Mouse (Mus musculus) liver, embryonic 15.5 days (tissue): ENCODE measurements around the gene Marf1. TPM values are rescaled to one million over a fixed set of nuclear protein-coding genes. Genes with fewer than 3 reads are reported as not detected.

Source experiments
- ATAC-seq: fragments of 200-750 bp; cut with Nextera tagmentation; 2 replicates; pipeline ENCODE4 v1.8.0; 2017; ENCODE audit warnings: moderate number of reproducible peaks, mild to moderate bottlenecking, moderate library complexity; ENCODE audit not compliant: insufficient read depth
- H3K27ac ChIP-seq: fragments of 300-500 bp; sonication (generic); replicated peaks from 2 replicates; pipeline ENCODE4 v1.5.1; 2015; ENCODE audit warnings: mild to moderate bottlenecking, inconsistent platforms
- H3K27me3 ChIP-seq: fragments of 300-500 bp; sonication (generic); 2 replicates; pipeline ENCODE4 v1.6.1; 2015; ENCODE audit warnings: mild to moderate bottlenecking, inconsistent platforms
- H3K36me3 ChIP-seq: fragments of 300-500 bp; sonication (generic); replicated peaks from 2 replicates; pipeline ENCODE4 v1.6.1; 2015; ENCODE audit warnings: moderate library complexity, mild to moderate bottlenecking, inconsistent platforms
- H3K4me1 ChIP-seq: fragments of 300-500 bp; sonication (generic); replicated peaks from 2 replicates; pipeline ENCODE4 v1.6.1; 2015; ENCODE audit warnings: inconsistent platforms
- H3K4me2 ChIP-seq: fragments of 300-500 bp; sonication (generic); 2 replicates; pipeline ENCODE4 v1.6.1; 2015; ENCODE audit warnings: moderate library complexity, mild to moderate bottlenecking, inconsistent platforms
- H3K4me3 ChIP-seq: fragments of 300-500 bp; sonication (generic); replicated peaks from 2 replicates; pipeline ENCODE4 v1.5.1; 2015; ENCODE audit warnings: mild to moderate bottlenecking, inconsistent platforms
- H3K9ac ChIP-seq: fragments of 300-500 bp; sonication (generic); 2 replicates; pipeline ENCODE4 v1.6.1; 2015; ENCODE audit warnings: moderate library complexity, mild to moderate bottlenecking, inconsistent platforms
- H3K9me3 ChIP-seq: fragments of 300-500 bp; sonication (generic); replicated peaks from 2 replicates; pipeline ENCODE4 v1.6.1; 2016; ENCODE audit warnings: inconsistent platforms
- WGBS: fragments of 180-500 bp; shearing (Covaris S2); methylation state at CpG from one replicate; pipeline ENCODE4 v1.1.7; 2015; ENCODE audit warnings: mixed read lengths; ENCODE audit not compliant: insufficient replicate concordance; 5-methylcytosine and 5-hydroxymethylcytosine counted together
- polyA plus RNA-seq: library from polyadenylated mRNA; unstranded; fragments of >200 nt; fragmentation: Nextera tagmentation; extraction: Ambion mirVana; gene quantifications from 2 replicates; pipeline ENCODE4 v1.2.1, GENCODE M21; 2015

The Marf1 gene
- polyA plus RNA-seq, 1 experiment from 2014 or later = 5.5 TPM

DNA sequence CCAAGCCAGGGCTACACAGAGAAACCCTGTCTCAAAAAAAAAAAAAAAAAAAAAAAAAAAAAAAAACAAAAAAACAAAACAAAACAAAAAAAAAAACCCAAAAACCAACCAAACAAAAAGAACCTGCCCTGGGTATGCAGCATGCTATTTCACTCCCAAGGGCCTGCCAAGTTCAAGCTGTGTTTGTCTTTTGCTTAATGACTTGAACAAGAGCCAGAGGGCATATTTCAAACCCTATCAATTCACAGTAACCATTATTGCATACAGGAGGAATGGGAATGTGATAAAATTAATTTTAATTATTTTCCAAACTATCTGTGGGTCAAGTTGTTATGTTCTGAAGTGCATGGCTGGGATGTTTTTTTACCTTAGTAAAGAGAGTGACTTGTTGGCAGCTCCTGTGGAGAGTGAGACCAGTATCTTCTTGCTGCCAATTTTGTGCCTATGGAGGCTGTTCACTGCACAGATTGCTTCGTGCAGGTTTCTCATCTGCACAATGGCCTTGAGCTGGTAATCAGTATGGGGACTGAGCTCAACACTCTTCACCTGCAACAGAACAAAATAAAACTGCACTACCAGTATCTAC lies 25.1 kb downstream of the Marf1 start:
- Histone ChIP-seq H3K36me3 (peaks cover 91% of the 10 kb centered on the region), H3K27me3 (no peaks in the 10 kb centered on the region), H3K4me2 (no peak overlapping the region), H3K9ac (no peak overlapping the region), H3K9me3 (no peaks in the 10 kb centered on the region), H3K4me3 (no peak overlapping the region), H3K4me1 (no peaks in the 10 kb centered on the region), H3K27ac (no peak overlapping the region)
- WGBS = 79% methylated on average over 1 of the region's 1 CpGs
- ATAC-seq = no peak

GRCm38 (mm10) chr16:14135014-14135413 lies 28.1 kb downstream of the Marf1 start:
- H3K9me3 ChIP-seq = no peaks in the 10 kb centered on the region
- H3K27me3 ChIP-seq = no peaks in the 10 kb centered on the region
- no peak overlapping the region for H3K4me2 ChIP-seq
- H3K4me1 ChIP-seq = no peaks in the 10 kb centered on the region
- H3K9ac ChIP-seq = no peak overlapping the region
- no peak overlapping the region for H3K4me3 ChIP-seq
- ATAC-seq = no peak
- no peak overlapping the region for H3K27ac ChIP-seq
- peaks cover 93% of the 10 kb centered on the region for H3K36me3 ChIP-seq
- WGBS = 36% methylated on average over 2 of the region's 2 CpGs

- H3K9ac ChIP-seq = no peak overlapping the region
- peak; percentile 60 for ATAC-seq
- no peaks in the 10 kb centered on the region for H3K27me3 ChIP-seq
- no peak overlapping the region for H3K4me3 ChIP-seq
- H3K4me2 ChIP-seq = no peak overlapping the region
- no peak overlapping the region for H3K27ac ChIP-seq
- H3K9me3 ChIP-seq = no peaks in the 10 kb centered on the region
- 70% methylated on average over 5 of the region's 5 CpGs for WGBS
- H3K4me1 ChIP-seq = no peaks in the 10 kb centered on the region
- H3K36me3 ChIP-seq = peaks cover 99% of the 10 kb centered on the region
Measured at GRCm38 (mm10) chr16:14131838-14132237, 31.3 kb downstream of the Marf1 start.

- Histone ChIP-seq H3K4me1 (no peaks in the 10 kb centered on the region), H3K27ac (no peak overlapping the region), H3K9me3 (no peaks in the 10 kb centered on the region), H3K9ac (no peak overlapping the region), H3K4me3 (no peak overlapping the region), H3K27me3 (no peaks in the 10 kb centered on the region), H3K36me3 (peaks cover 98% of the 10 kb centered on the region), H3K4me2 (no peak overlapping the region)
- 78% methylated on average over 3 of the region's 3 CpGs for WGBS
- ATAC-seq = no peak
Measured at GRCm38 (mm10) chr16:14131376-14131775, 31.8 kb downstream of the Marf1 start.

DNA sequence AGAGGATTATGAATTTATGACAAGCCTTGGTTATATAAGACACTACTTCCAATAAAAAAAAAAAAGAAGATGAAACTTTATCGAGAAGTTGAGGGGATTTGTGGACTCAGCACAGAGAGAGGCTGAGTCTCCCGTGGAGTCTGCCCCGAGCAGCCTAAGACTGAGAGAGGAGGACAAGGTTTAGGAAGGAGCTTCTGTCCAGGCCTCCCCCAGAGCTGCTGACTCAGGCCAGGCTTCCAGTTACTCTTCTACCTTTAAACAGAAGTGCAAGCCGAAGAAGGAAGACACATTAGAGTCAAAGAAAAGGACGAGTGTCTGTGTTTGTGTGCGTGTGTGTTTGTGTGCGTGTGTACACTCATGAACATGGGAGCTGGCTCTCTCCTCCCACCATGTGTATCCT lies 32.4 kb downstream of the Marf1 start:
- Histone ChIP-seq H3K4me3 (no peak overlapping the region), H3K4me2 (no peak overlapping the region), H3K36me3 (peaks cover 98% of the 10 kb centered on the region), H3K27ac (no peak overlapping the region), H3K9me3 (no peaks in the 10 kb centered on the region), H3K4me1 (no peaks in the 10 kb centered on the region), H3K27me3 (no peaks in the 10 kb centered on the region), H3K9ac (no peak overlapping the region)
- no peak for ATAC-seq
- 77% methylated on average over 7 of the region's 7 CpGs for WGBS

DNA sequence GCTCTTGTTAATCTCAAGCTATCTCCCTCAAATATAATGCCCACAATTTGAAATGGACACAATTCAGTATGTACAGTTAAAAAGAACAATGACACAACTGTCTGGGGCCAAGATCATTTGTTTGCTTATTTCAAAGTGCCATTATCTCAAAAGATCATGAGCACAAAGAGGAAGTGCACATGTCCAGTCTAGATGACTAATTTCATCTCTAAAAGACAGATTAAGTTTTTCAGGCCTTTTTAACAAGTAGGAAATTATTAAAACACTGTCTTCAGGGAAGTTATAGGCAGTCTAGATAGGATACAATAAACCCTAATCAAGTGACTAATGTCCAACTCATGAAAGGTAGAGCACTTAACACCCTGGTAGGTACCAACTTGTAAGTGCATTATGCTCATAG lies 34.2 kb downstream of the Marf1 start:
- no peak overlapping the region for H3K4me3 ChIP-seq
- no peak overlapping the region for H3K27ac ChIP-seq
- no peak for ATAC-seq
- no peaks in the 10 kb centered on the region for H3K9me3 ChIP-seq
- H3K9ac ChIP-seq = no peak overlapping the region
- H3K4me2 ChIP-seq = no peak overlapping the region
- no peaks in the 10 kb centered on the region for H3K4me1 ChIP-seq
- peaks cover 98% of the 10 kb centered on the region for H3K36me3 ChIP-seq
- no peaks in the 10 kb centered on the region for H3K27me3 ChIP-seq

GRCm38 (mm10) chr16:14125253-14125652 lies 37.9 kb downstream of the Marf1 start:
- no peak overlapping the region for H3K4me3 ChIP-seq
- H3K36me3 ChIP-seq = peaks cover 97% of the 10 kb centered on the region
- WGBS = 91% methylated on average over 1 of the region's 1 CpGs
- H3K4me2 ChIP-seq = no peak overlapping the region
- H3K4me1 ChIP-seq = no peaks in the 10 kb centered on the region
- no peaks in the 10 kb centered on the region for H3K9me3 ChIP-seq
- ATAC-seq = no peak
- no peak overlapping the region for H3K27ac ChIP-seq
- no peaks in the 10 kb centered on the region for H3K27me3 ChIP-seq
- H3K9ac ChIP-seq = no peak overlapping the region

GRCm38 (mm10) chr16:14124709-14125108 lies 38.4 kb downstream of the Marf1 start:
- Histone ChIP-seq H3K36me3 (peaks cover 95% of the 10 kb centered on the region), H3K4me1 (no peaks in the 10 kb centered on the region), H3K4me2 (no peak overlapping the region), H3K27ac (no peak overlapping the region), H3K9me3 (no peaks in the 10 kb centered on the region), H3K4me3 (no peak overlapping the region), H3K9ac (no peak overlapping the region), H3K27me3 (no peaks in the 10 kb centered on the region)
- ATAC-seq = no peak
- 86% methylated on average over 7 of the region's 7 CpGs for WGBS

DNA sequence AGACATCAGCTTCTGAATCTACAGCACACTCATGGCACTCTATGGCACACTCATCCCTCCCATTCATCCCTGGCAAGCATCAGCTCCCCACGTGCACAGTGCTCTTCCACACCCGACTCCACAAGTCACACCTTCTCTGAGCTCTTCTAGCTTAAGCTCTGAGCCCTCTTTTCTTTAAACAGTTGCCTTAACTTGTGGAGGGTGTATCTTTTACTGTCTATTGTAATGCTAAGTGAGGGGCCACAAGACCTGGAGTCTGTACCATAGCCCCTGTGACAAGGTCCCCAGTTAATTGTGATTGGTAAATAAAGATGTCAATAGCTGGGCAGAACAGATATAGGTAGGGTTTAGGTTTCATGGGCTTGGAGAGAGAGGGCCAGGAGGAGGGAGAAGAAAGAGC lies 39.2 kb downstream of the Marf1 start:
- no peak for ATAC-seq
- 75% methylated on average over 2 of the region's 2 CpGs for WGBS
- peaks cover 93% of the 10 kb centered on the region for H3K36me3 ChIP-seq

GRCm38 (mm10) chr16:14122586-14122985 lies 40.6 kb downstream of the Marf1 start:
- Histone ChIP-seq H3K36me3 (peaks cover 86% of the 10 kb centered on the region), H3K27me3 (no peaks in the 10 kb centered on the region), H3K4me2 (no peak overlapping the region), H3K27ac (no peak overlapping the region), H3K9me3 (no peaks in the 10 kb centered on the region), H3K4me3 (no peak overlapping the region), H3K4me1 (no peaks in the 10 kb centered on the region), H3K9ac (no peak overlapping the region)
- no peak for ATAC-seq

More for the DNA sequence above, 39.2 kb downstream of the Marf1 start:
- Histone ChIP-seq H3K27ac (no peak overlapping the region), H3K9ac (no peak overlapping the region), H3K4me1 (no peaks in the 10 kb centered on the region), H3K9me3 (no peaks in the 10 kb centered on the region), H3K4me3 (no peak overlapping the region), H3K4me2 (no peak overlapping the region), H3K27me3 (no peaks in the 10 kb centered on the region)

DNA sequence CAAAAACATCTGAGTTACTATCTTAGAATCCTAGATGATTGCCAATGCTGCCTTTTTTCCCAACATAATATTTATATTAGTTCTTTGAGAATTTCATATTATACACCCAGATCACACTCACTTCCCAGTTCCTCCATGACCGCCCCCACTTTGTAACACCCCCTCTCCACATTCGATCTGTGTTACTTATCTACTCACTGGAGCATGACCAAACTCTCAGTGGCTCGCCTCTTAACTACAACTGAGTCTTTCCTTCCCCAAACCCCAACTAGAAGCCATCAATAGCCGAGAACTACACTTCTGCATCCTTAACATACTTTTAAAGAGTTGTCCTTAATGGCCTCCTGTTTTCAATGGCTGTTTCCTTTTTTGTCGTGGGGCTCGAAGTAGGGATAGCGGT lies 41.6 kb downstream of the Marf1 start:
- no peak overlapping the region for H3K4me3 ChIP-seq
- no peak overlapping the region for H3K4me2 ChIP-seq
- no peaks in the 10 kb centered on the region for H3K4me1 ChIP-seq
- peaks cover 87% of the 10 kb centered on the region for H3K36me3 ChIP-seq
- H3K9ac ChIP-seq = no peak overlapping the region
- no peak overlapping the region for H3K27ac ChIP-seq
- no peaks in the 10 kb centered on the region for H3K9me3 ChIP-seq
- H3K27me3 ChIP-seq = no peaks in the 10 kb centered on the region
- ATAC-seq = no peak
- WGBS = 81% methylated on average over 7 of the region's 7 CpGs

GRCm38 (mm10) chr16:14120941-14121340 lies 42.2 kb downstream of the Marf1 start:
- 81% methylated on average over 5 of the region's 5 CpGs for WGBS
- H3K4me1 ChIP-seq = no peaks in the 10 kb centered on the region
- H3K27ac ChIP-seq = no peak overlapping the region
- no peak for ATAC-seq
- H3K27me3 ChIP-seq = no peaks in the 10 kb centered on the region
- no peak overlapping the region for H3K4me3 ChIP-seq
- H3K4me2 ChIP-seq = no peak overlapping the region
- no peak overlapping the region for H3K9ac ChIP-seq
- H3K36me3 ChIP-seq = peaks cover 87% of the 10 kb centered on the region
- no peaks in the 10 kb centered on the region for H3K9me3 ChIP-seq
